Mouse (Mus musculus) myocyte (in vitro differentiated cells): ENCODE results near the gene Gpr141. TPM values are rescaled to one million over a fixed set of nuclear protein-coding genes. Genes with fewer than 3 reads are reported as not detected.
"Not testable (repeated sequence)": the region's sequence is repeated elsewhere in the genome, so short reads cannot be mapped to it uniquely, and the experiment has no call there.

Experiments used
- H3K27me3 ChIP-seq: one replicate; pipeline ENCODE4 v1.6.1; 2011; ENCODE audit not compliant: control insufficient read depth, insufficient read depth, insufficient read length
- H3K36me3 ChIP-seq: one replicate; pipeline ENCODE4 v1.6.1; 2011; ENCODE audit not compliant: control insufficient read depth, insufficient read depth
- H3K4me2 ChIP-seq: one replicate; pipeline ENCODE4 v1.6.1; 2011; ENCODE audit warnings: low read depth, control low read depth
- H3K4me3 ChIP-seq: one replicate; pipeline ENCODE4 v1.5.1; 2011; ENCODE audit warnings: mild to moderate bottlenecking, control low read depth, moderate library complexity
- H3K79me2 ChIP-seq: one replicate; pipeline ENCODE4 v1.6.1; 2011; ENCODE audit not compliant: control insufficient read depth, insufficient read depth
- H3ac ChIP-seq: one replicate; pipeline ENCODE4 v1.6.1; 2011; ENCODE audit not compliant: control insufficient read depth, insufficient read length
- CEBPB ChIP-seq: IDR thresholded peaks from 2 replicates; pipeline ENCODE4 v1.6.1; 2011; ENCODE audit warnings: mild to moderate bottlenecking, moderate library complexity; ENCODE audit not compliant: poor library complexity, insufficient read depth, severe bottlenecking
- E2F4 ChIP-seq: IDR thresholded peaks from one replicate; pipeline ENCODE4 v1.6.1; 2011; ENCODE audit warnings: mild to moderate bottlenecking, control low read depth, moderate library complexity; ENCODE audit not compliant: insufficient read depth
- MAX ChIP-seq: IDR thresholded peaks from one replicate; pipeline ENCODE4 v1.6.1; 2011; ENCODE audit warnings: low read depth, mild to moderate bottlenecking, control low read depth
- MYOD1 ChIP-seq, 3 experiments: IDR thresholded peaks; one replicate each; pipeline ENCODE4 v1.6.1; 2011; ENCODE audit warnings: control low read depth in 2 of 3, low read depth in 2 of 3, mild to moderate bottlenecking in 2 of 3, moderate library complexity in 1 of 3; ENCODE audit not compliant: insufficient read length in 2 of 3, control insufficient read depth in 1 of 3
- MYOG ChIP-seq, 3 experiments: IDR thresholded peaks; one replicate each; pipeline ENCODE4 v1.6.1; 2011; ENCODE audit warnings: control low read depth in 2 of 3, low read depth in 2 of 3, mild to moderate bottlenecking in 2 of 3; ENCODE audit not compliant: insufficient read length in 2 of 3, control insufficient read depth in 1 of 3, insufficient read depth in 1 of 3
- POLR2A ChIP-seq: IDR thresholded peaks from one replicate; pipeline ENCODE4 v1.6.1; 2011; ENCODE audit warnings: low read depth, mild to moderate bottlenecking, control low read depth, moderate library complexity; ENCODE audit not compliant: insufficient read length
- POLR2AphosphoS2 ChIP-seq: IDR thresholded peaks from one replicate; pipeline ENCODE4 v1.6.1; 2011; ENCODE audit warnings: low read depth, control low read depth; ENCODE audit not compliant: insufficient read length
- REST ChIP-seq: IDR thresholded peaks from one replicate; pipeline ENCODE4 v1.6.1; 2011; ENCODE audit warnings: mild to moderate bottlenecking, control low read depth, moderate library complexity; ENCODE audit not compliant: insufficient read depth, insufficient read length
- SRF ChIP-seq: IDR thresholded peaks from one replicate; pipeline ENCODE4 v1.6.1; 2011; ENCODE audit warnings: low read depth; ENCODE audit not compliant: control insufficient read depth, insufficient read length
- TCF12 ChIP-seq: IDR thresholded peaks from one replicate; pipeline ENCODE4 v1.6.1; 2011; ENCODE audit warnings: mild to moderate bottlenecking, control low read depth; ENCODE audit not compliant: poor library complexity, insufficient read depth, severe bottlenecking
- TCF3 ChIP-seq: IDR thresholded peaks from one replicate; pipeline ENCODE4 v1.6.1; 2011; ENCODE audit warnings: low read depth, control low read depth; ENCODE audit not compliant: insufficient read length
- USF1 ChIP-seq: IDR thresholded peaks from one replicate; pipeline ENCODE4 v1.6.1; 2011; ENCODE audit warnings: low read depth, mild to moderate bottlenecking, control low read depth, moderate library complexity
- polyA plus RNA-seq: library from polyadenylated mRNA; unstranded; fragments of >200 nt; fragmentation: generic; extraction: Trizol; gene quantifications from one replicate; pipeline ENCODE4 v1.2.1, GENCODE M21; 2012; ENCODE audit warnings: missing spikeins

Gpr141 gene
- polyA plus RNA-seq, 1 experiment, result 5.8 TPM

DNA sequence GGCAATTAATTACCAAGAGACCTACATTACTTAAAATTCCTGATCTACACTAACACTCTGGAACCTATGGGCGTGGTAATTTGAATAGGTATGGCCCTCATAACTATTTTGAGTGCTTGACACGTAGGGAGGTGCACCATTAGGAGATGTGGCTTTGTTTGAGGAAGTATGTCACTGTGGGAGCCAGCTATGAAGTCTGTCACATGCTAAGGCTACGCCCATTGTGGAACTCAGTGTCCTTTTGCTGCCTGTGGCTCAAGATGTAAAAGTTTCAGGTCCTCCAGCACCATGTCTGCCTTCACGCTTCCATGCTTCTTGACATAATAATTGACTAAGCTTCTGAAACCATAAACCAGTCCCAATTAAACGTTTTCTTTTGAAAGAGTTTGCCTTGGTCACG lies 29.6 kb downstream of the Gpr141 start:
- Histone ChIP-seq H3K27me3 (no peaks in the 10 kb centered on the region), H3K36me3 (no peaks in the 10 kb centered on the region), H3ac (no peak overlapping the region), H3K4me3 (no peak overlapping the region), H3K79me2 (no peaks in the 10 kb centered on the region), H3K4me2 (no peak overlapping the region)
- TF ChIP-seq SRF, result no peak
- TF ChIP-seq USF1, result no peak
- TF ChIP-seq MAX, result no peak
- TF ChIP-seq E2F4, result no peak
- TF ChIP-seq POLR2A, result no peak
- no peak for TF ChIP-seq MYOD1 (IDR thresholded peaks at IDR 0.05; ENCODE audit: control insufficient read depth in 1 of 3, insufficient read length in 2 of 3, low read depth in 2 of 3)
- TF ChIP-seq CEBPB, result no peak
- TF ChIP-seq TCF12, result no peak
- no peak for TF ChIP-seq REST
- no peak for TF ChIP-seq TCF3
- TF ChIP-seq POLR2AphosphoS2, result no peak
- no peak for TF ChIP-seq MYOG (IDR thresholded peaks at IDR 0.05; ENCODE audit: control insufficient read depth in 1 of 3, insufficient read depth in 1 of 3, insufficient read length in 2 of 3, low read depth in 2 of 3)

GRCm38 (mm10) chr13:19793761-19794160 lies 30.3 kb downstream of the Gpr141 start:
- Histone ChIP-seq H3K27me3 (no peaks in the 10 kb centered on the region), H3ac (no peak overlapping the region), H3K79me2 (no peaks in the 10 kb centered on the region), H3K36me3 (no peaks in the 10 kb centered on the region), H3K4me3 (no peak overlapping the region), H3K4me2 (no peak overlapping the region)
- TF ChIP-seq MYOG (IDR thresholded peaks at IDR 0.05; ENCODE audit: control insufficient read depth in 1 of 3, insufficient read depth in 1 of 3, insufficient read length in 2 of 3, low read depth in 2 of 3), result no peak
- no peak for TF ChIP-seq SRF
- no peak for TF ChIP-seq TCF12
- TF ChIP-seq REST, result no peak
- TF ChIP-seq POLR2A, result no peak
- no peak for TF ChIP-seq MYOD1 (IDR thresholded peaks at IDR 0.05; ENCODE audit: control insufficient read depth in 1 of 3, insufficient read length in 2 of 3, low read depth in 2 of 3)
- no peak for TF ChIP-seq E2F4
- no peak for TF ChIP-seq MAX
- TF ChIP-seq CEBPB, result no peak
- TF ChIP-seq TCF3, result no peak
- TF ChIP-seq USF1, result no peak
- no peak for TF ChIP-seq POLR2AphosphoS2

DNA sequence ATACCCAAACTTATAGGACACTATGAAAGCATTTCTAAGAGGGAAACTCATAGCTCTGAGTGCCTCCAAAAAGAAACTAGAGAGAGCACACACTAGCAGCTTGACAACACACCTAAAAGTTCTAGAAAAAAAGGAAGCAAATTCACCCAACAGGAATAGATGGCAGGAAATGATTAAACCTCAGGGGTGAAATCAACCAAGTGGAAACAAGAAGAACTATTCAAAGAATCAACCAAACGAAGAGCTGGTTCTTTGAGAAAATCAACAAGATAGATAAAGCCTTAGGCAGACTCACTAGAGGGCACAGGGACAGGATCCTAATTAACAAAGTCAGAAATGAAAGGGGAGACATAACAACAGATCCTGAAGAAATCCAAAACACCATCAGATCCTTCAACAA lies 36.1 kb downstream of the Gpr141 start:
- H3K27me3 ChIP-seq, H3K4me2 ChIP-seq, H3K79me2 ChIP-seq, H3K4me3 ChIP-seq, H3ac ChIP-seq, H3K36me3 ChIP-seq: not testable (repeated sequence)

GRCm38 (mm10) chr13:19770163-19770562 lies 53.9 kb downstream of the Gpr141 start:
- Histone ChIP-seq H3ac (no peak overlapping the region), H3K4me3 (no peak overlapping the region), H3K79me2 (no peaks in the 10 kb centered on the region), H3K27me3 (no peaks in the 10 kb centered on the region), H3K4me2 (no peak overlapping the region), H3K36me3 (no peaks in the 10 kb centered on the region)
- no peak for TF ChIP-seq POLR2A
- TF ChIP-seq REST, result no peak
- no peak for TF ChIP-seq TCF3
- TF ChIP-seq E2F4, result no peak
- TF ChIP-seq MYOD1 (IDR thresholded peaks at IDR 0.05; ENCODE audit: control insufficient read depth in 1 of 3, insufficient read length in 2 of 3, low read depth in 2 of 3), result no peak
- TF ChIP-seq CEBPB, result no peak
- no peak for TF ChIP-seq USF1
- no peak for TF ChIP-seq MAX
- no peak for TF ChIP-seq TCF12
- TF ChIP-seq SRF, result no peak
- TF ChIP-seq POLR2AphosphoS2, result no peak
- TF ChIP-seq MYOG (IDR thresholded peaks at IDR 0.05; ENCODE audit: control insufficient read depth in 1 of 3, insufficient read depth in 1 of 3, insufficient read length in 2 of 3, low read depth in 2 of 3), result no peak

GRCm38 (mm10) chr13:19767202-19767601 lies 56.9 kb downstream of the Gpr141 start:
- H3ac ChIP-seq, result no peak overlapping the region
- no peak overlapping the region for H3K4me2 ChIP-seq
- no peaks in the 10 kb centered on the region for H3K79me2 ChIP-seq
- TF ChIP-seq MYOD1 (IDR thresholded peaks at IDR 0.05; ENCODE audit: control insufficient read depth in 1 of 3, insufficient read length in 2 of 3, low read depth in 2 of 3) (no peak), SRF (no peak), POLR2A (no peak), E2F4 (no peak), MYOG (IDR thresholded peaks at IDR 0.05; ENCODE audit: control insufficient read depth in 1 of 3, insufficient read depth in 1 of 3, insufficient read length in 2 of 3, low read depth in 2 of 3) (no peak), CEBPB (no peak), REST (no peak), USF1 (no peak), TCF12 (no peak), TCF3 (no peak), MAX (no peak), POLR2AphosphoS2 (no peak)
- no peak overlapping the region for H3K4me3 ChIP-seq
- H3K36me3 ChIP-seq, result no peaks in the 10 kb centered on the region
- no peaks in the 10 kb centered on the region for H3K27me3 ChIP-seq
